Mouse (Mus musculus): ENCODE data around the gene Serpina3c. TPM values are rescaled to one million over a fixed set of nuclear protein-coding genes. Genes with fewer than 3 reads are reported as not detected.
"Not testable (repeated sequence)": the region's sequence is repeated elsewhere in the genome, so short reads cannot be mapped to it uniquely, and the experiment has no call there.

Gene Serpina3c
- polyA plus RNA-seq, 1 experiment, result 0.31 TPM

GRCm38 (mm10) chr12:104138216-104138615, 15.5 kb downstream of the Serpina3c start:
- Histone ChIP-seq H3K4me1 (ENCODE audit: control insufficient read depth, insufficient read depth, low read length) (no peaks in the 10 kb centered on the region), H3K4me3 (replicated peaks; ENCODE audit: insufficient read depth, low read depth, low read length) (no peak overlapping the region), H3K27me3 (ENCODE audit: control insufficient read depth, insufficient read depth, low read length) (no peaks in the 10 kb centered on the region), H3K27ac (ENCODE audit: insufficient read depth, low read length) (no peak overlapping the region)
- 87% methylated on average over 2 of the region's 2 CpGs for WGBS
- TF ChIP-seq POLR2A (IDR thresholded peaks at IDR 0.05; ENCODE audit: borderline replicate concordance, insufficient read depth, low read length) (no peak), CTCF (IDR thresholded peaks at IDR 0.05; ENCODE audit: borderline replicate concordance, insufficient read depth, low read depth, low read length) (no peak)
- DNase-seq, result no peak

- no peaks in the 10 kb centered on the region for H3K4me1 ChIP-seq (ENCODE audit: control insufficient read depth, insufficient read depth, low read length)
- no peaks in the 10 kb centered on the region for H3K27me3 ChIP-seq (ENCODE audit: control insufficient read depth, insufficient read depth, low read length)
- H3K27ac ChIP-seq (ENCODE audit: insufficient read depth, low read length), result no peak overlapping the region
- DNase-seq, result no peak
- TF ChIP-seq CTCF (IDR thresholded peaks at IDR 0.05; ENCODE audit: borderline replicate concordance, insufficient read depth, low read depth, low read length) (no peak), POLR2A (IDR thresholded peaks at IDR 0.05; ENCODE audit: borderline replicate concordance, insufficient read depth, low read length) (no peak)
- H3K4me3 ChIP-seq (replicated peaks; ENCODE audit: insufficient read depth, low read depth, low read length), result no peak overlapping the region
Observed at GRCm38 (mm10) chr12:104131041-104131440, 22.6 kb downstream of the Serpina3c start.

DNA sequence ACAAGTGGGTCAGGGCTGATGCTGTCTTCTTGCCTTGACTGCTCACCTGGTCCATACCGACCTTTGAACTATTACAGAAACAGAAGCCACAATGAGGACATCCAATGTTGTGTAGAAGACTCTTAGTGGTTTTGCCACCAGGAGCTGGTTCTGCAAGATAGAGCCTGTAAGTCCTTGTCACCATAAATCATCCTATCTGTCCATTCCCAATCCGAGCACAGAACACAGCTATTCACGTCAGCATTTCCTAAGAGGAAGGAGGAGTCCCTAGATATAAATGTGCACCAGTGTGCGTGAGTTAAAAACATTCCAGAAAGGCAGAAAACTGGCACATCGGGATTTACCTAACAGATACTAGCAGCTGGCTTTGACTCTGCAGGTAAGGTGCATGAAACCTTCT, 26.0 kb downstream of the Serpina3c start, which contains the start of gene Serpina3b:
Gene Serpina3b, plus strand, starts transcription at position 301 of the 400 bp plus-strand sequence.
- no peak for TF ChIP-seq CTCF (IDR thresholded peaks at IDR 0.05; ENCODE audit: borderline replicate concordance, insufficient read depth, low read depth, low read length)
- TF ChIP-seq POLR2A (IDR thresholded peaks at IDR 0.05; ENCODE audit: borderline replicate concordance, insufficient read depth, low read length), result no peak
- Histone ChIP-seq H3K27ac (ENCODE audit: insufficient read depth, low read length) (no peak within 1 kb of the TSS), H3K4me3 (replicated peaks; ENCODE audit: insufficient read depth, low read depth, low read length) (no peak within 1 kb of the TSS), H3K4me1 (ENCODE audit: control insufficient read depth, insufficient read depth, low read length) (no peaks in the 10 kb centered on the region), H3K27me3 (ENCODE audit: control insufficient read depth, insufficient read depth, low read length) (no peaks in the 10 kb centered on the region)
- no peak for DNase-seq
- WGBS, result 91% methylated on average over 5 of the region's 5 CpGs

DNA sequence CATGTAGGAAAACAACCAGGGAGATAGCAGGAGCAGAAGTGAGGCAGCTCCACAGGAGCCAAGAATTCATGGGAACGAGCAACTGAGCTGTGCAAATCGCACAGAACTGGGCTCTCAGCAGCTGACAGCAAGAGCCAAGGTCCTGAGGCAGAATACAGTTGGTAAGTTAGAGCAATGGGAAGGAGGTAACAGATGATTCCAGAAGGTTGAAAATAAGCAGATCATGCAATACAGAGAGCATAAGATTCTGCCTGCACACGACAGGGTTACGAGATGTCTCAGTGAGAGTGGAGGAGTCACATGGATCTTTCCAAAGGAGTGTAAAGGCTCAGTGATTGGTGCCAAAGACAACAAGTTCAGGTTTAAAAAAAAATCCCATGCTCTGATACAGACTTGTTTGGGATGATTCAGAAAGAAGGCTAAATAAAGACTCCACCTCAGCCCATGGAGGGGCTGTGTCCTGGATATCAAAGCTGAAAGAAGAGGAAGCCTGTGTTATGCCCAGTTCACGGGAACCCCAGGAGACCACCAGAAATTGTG, 28.6 kb downstream of the Serpina3c start:
- TF ChIP-seq CTCF (IDR thresholded peaks at IDR 0.05; ENCODE audit: borderline replicate concordance, insufficient read depth, low read depth, low read length) (no peak), POLR2A (IDR thresholded peaks at IDR 0.05; ENCODE audit: borderline replicate concordance, insufficient read depth, low read length) (no peak)
- Histone ChIP-seq H3K27me3 (ENCODE audit: control insufficient read depth, insufficient read depth, low read length) (no peaks in the 10 kb centered on the region), H3K4me3 (replicated peaks; ENCODE audit: insufficient read depth, low read depth, low read length) (no peak overlapping the region), H3K4me1 (ENCODE audit: control insufficient read depth, insufficient read depth, low read length) (no peaks in the 10 kb centered on the region), H3K27ac (ENCODE audit: insufficient read depth, low read length) (no peak overlapping the region)
- 74% methylated on average over 5 of the region's 5 CpGs for WGBS
- no peak for DNase-seq

DNA sequence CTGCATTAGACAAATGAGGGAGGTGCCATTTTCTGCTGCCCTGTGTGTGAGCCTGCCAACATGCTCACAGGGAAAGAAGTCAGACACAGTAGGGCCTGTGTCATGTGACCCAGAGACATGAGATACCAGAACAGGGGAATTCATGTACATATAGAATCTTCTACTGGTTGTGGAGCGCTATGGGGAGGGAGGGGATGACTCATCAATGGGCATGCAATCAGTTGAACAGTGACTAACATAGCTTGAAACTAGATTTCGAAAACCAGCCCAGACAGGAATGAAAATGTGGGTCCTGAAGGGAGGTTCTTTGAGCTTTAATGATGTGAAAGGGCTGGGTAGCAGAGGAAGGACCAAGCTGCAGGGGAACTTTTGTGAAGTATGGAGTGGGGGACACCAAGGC, 29.7 kb downstream of the Serpina3c start:
- Histone ChIP-seq H3K27ac (ENCODE audit: insufficient read depth, low read length) (no peak overlapping the region), H3K4me1 (ENCODE audit: control insufficient read depth, insufficient read depth, low read length) (no peaks in the 10 kb centered on the region), H3K27me3 (ENCODE audit: control insufficient read depth, insufficient read depth, low read length) (no peaks in the 10 kb centered on the region), H3K4me3 (replicated peaks; ENCODE audit: insufficient read depth, low read depth, low read length) (no peak overlapping the region)
- DNase-seq, result no peak
- TF ChIP-seq POLR2A (IDR thresholded peaks at IDR 0.05; ENCODE audit: borderline replicate concordance, insufficient read depth, low read length) (no peak), CTCF (IDR thresholded peaks at IDR 0.05; ENCODE audit: borderline replicate concordance, insufficient read depth, low read depth, low read length) (no peak)
- WGBS, result 85% methylated on average over 2 of the region's 2 CpGs

GRCm38 (mm10) chr12:104123097-104123496, 30.6 kb downstream of the Serpina3c start:
- Histone ChIP-seq H3K27me3 (ENCODE audit: control insufficient read depth, insufficient read depth, low read length) (no peaks in the 10 kb centered on the region), H3K27ac (ENCODE audit: insufficient read depth, low read length) (no peak overlapping the region), H3K4me3 (replicated peaks; ENCODE audit: insufficient read depth, low read depth, low read length) (no peak overlapping the region), H3K4me1 (ENCODE audit: control insufficient read depth, insufficient read depth, low read length) (no peaks in the 10 kb centered on the region)
- no peak for DNase-seq
- TF ChIP-seq CTCF (IDR thresholded peaks at IDR 0.05; ENCODE audit: borderline replicate concordance, insufficient read depth, low read depth, low read length), result no peak
- TF ChIP-seq POLR2A (IDR thresholded peaks at IDR 0.05; ENCODE audit: borderline replicate concordance, insufficient read depth, low read length), result no peak
- WGBS, result 83% methylated on average over 1 of the region's 1 CpGs

DNA sequence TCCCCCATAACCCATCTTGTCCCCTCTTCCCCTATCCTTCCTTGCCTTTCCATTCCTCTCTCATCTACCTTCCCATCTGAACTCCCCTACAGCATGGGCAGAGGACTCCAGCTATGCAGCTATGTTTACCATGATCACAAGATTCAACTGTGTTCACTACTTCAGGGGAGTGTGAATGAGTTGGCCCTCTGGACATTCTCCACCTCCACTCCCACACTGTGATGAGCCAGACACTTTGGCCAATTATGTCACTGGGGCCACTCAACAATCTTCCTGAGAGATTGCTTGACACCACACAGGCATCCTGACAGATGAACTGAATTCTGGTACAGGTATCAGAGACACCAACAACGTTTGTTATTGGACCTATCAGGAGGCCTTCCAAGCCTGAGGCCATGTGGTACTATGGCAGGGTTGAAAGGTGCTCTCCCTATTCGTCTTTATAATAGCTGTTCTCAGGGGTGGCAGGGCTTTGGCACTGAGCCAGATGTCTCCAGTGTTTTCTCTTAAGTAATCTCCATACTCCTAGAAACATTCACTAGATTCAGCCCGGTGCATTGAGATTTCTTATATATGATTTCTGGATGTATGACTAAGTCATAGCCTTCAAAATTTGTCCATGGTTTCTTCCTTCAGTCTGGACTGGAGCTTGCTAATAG, 38.6 kb downstream of the Serpina3c start:
- H3K27ac ChIP-seq (ENCODE audit: insufficient read depth, low read length), result no peak overlapping the region
- 36% methylated on average over 3 of the region's 3 CpGs for WGBS
- TF ChIP-seq CTCF (IDR thresholded peaks at IDR 0.05; ENCODE audit: borderline replicate concordance, insufficient read depth, low read depth, low read length) (no peak), POLR2A (IDR thresholded peaks at IDR 0.05; ENCODE audit: borderline replicate concordance, insufficient read depth, low read length) (no peak)
- H3K27me3 ChIP-seq (ENCODE audit: control insufficient read depth, insufficient read depth, low read length), result no peaks in the 10 kb centered on the region
- DNase-seq, result no peak
- no peaks in the 10 kb centered on the region for H3K4me1 ChIP-seq (ENCODE audit: control insufficient read depth, insufficient read depth, low read length)
- no peak overlapping the region for H3K4me3 ChIP-seq (replicated peaks; ENCODE audit: insufficient read depth, low read depth, low read length)

DNA sequence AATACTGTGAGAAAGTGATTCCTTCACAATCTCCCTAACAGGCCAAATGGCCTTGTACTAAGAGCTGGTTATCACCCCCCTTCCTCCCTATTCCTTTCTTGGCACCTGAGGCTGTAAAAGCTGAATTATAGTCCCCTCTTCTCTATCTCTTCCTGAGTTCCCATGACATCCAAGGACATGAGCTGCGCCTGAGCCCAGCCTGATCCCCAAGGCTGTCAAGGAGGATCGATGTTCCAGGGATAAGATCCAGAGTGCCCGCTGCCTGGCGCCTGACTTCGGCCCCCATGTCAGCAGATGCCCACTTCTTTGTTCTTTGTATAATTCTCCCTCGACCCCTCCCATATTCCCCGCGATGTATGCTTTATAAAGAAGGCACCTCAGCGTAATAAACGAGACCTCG, 41.3 kb downstream of the Serpina3c start, which contains the start of gene Serpina3a:
Gene Serpina3a, plus strand, starts transcription at position 392 of the 400 bp plus-strand sequence.
- WGBS, result 76% methylated on average over 11 of the region's 11 CpGs
- H3K4me1 ChIP-seq (ENCODE audit: control insufficient read depth, insufficient read depth, low read length); H3K27ac ChIP-seq (ENCODE audit: insufficient read depth, low read length); H3K27me3 ChIP-seq (ENCODE audit: control insufficient read depth, insufficient read depth, low read length); H3K4me3 ChIP-seq (replicated peaks; ENCODE audit: insufficient read depth, low read depth, low read length); DNase-seq: not testable (repeated sequence)
